Comparison of ENCODE assay signal across 18 mouse cellular contexts in the genomic region with DNA sequence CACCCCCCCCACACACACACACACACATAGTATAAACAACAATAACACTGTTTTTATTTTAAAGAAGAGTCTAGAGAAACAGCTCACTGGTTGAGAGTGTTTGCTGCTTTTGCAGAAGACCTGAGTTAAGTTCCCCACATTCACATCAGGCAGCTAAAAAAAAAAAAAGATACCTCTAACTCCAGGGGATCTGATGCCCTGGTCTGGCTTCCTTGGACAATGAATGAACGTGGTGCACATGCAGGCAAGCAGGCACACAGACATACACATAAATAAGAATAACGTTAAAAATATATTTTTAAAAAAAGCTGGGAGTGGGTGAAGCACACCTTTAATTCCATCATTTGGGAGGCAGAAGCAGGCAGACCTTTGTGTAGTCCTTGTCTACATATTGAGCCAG. TPM values are rescaled to one million over a fixed set of nuclear protein-coding genes. Genes with fewer than 3 reads are reported as not detected.
DNase-seq lines count a peak whose midpoint lies in the region; TF ChIP-seq lines count a peak whose summit lies in the region.
"Had no signal": no experiment of that assay in that cellular context is flagged by ENCODE, and none has a peak within 500 bp of the region (broad histone marks: within the 10 kb centered on the region; RNA-seq: fewer than 3 reads in every experiment).

No protein-coding gene starts in this region.

- no peak overlapping the region for H3K4me3 ChIP-seq in MEL (ENCODE audit: control insufficient read depth in 1 of 2, insufficient read depth in 1 of 2, low read depth in 2 of 2, low read length in 2 of 2)

- H3K36me3 ChIP-seq in MEL (ENCODE audit: control insufficient read depth in 1 of 2, insufficient read depth in 2 of 2, low read length in 2 of 2): peaks cover 0 to 14% of the 10 kb centered on the region in 2 experiments; a peak in 2 of 4 replicates
- H3K36me3 ChIP-seq: G1E had no signal

- TF ChIP-seq RAD21 in MEL (IDR thresholded peaks at IDR 0.05; ENCODE audit: low read depth, low read length): no peak

- H3K79me2 ChIP-seq in MEL (ENCODE audit: control insufficient read depth, insufficient read depth, low read length, poor library complexity): no peaks in the 10 kb centered on the region

- no peak for TF ChIP-seq EP300 in MEL (IDR thresholded peaks at IDR 0.05; ENCODE audit: low read depth in 1 of 2, low read length in 2 of 2)

- peaks cover 4 to 20% of the 10 kb centered on the region in 2 experiments; a peak in 3 of 4 replicates for H3K4me1 ChIP-seq in MEL (ENCODE audit: control insufficient read depth in 1 of 2, insufficient read depth in 2 of 2, low read length in 2 of 2)

- no peak for TF ChIP-seq CTCF in MEL (IDR thresholded peaks at IDR 0.05 in 2 of 3, conservative IDR thresholded peaks at IDR 0.05 in 1 of 3; ENCODE audit: control insufficient read depth in 1 of 3, insufficient read depth in 1 of 3, low read depth in 2 of 3, low read length in 3 of 3, poor library complexity in 1 of 3, severe bottlenecking in 1 of 3)

- H3K9ac ChIP-seq in MEL (ENCODE audit: control insufficient read depth, low read depth, low read length, poor library complexity, severe bottlenecking): no peak overlapping the region

- DNase-seq in MEL (ENCODE audit: low read depth, low spot score): no peak
- no peak for DNase-seq in layer of hippocampus, adult 9-10 months (ENCODE audit: low spot score)
- DNase-seq: adrenal gland, adult 2 months; adrenal gland, adult 8-10 months; adrenal gland, postnatal 10 days; adrenal gland, postnatal 14 days; adrenal gland, postnatal 25 days; adrenal gland, postnatal 36 days; B cell, adult 2 months; cerebellum, adult 11 months; cerebellum, adult 11-12 months; cerebellum, adult 18-20 months; cerebellum, adult 2 months; cerebellum, adult 8-10 months had no signal

- no peak overlapping the region for H3K27ac ChIP-seq in MEL (ENCODE audit: control insufficient read depth, low read depth, low read length)

- H3K27me3 ChIP-seq in MEL (ENCODE audit: control insufficient read depth in 1 of 2, insufficient read depth in 2 of 2, low read length in 2 of 2): no peaks in the 10 kb centered on the region
- H3K27me3 ChIP-seq: CH12.LX, Patski had no signal

- TF ChIP-seq POLR2A in MEL (IDR thresholded peaks at IDR 0.05; ENCODE audit: control insufficient read depth in 1 of 2, insufficient read depth in 1 of 2, low read depth in 1 of 2, low read length in 2 of 2, poor library complexity in 1 of 2): no peak

- no peaks in the 10 kb centered on the region for H3K9me3 ChIP-seq in MEL (replicated peaks; ENCODE audit: insufficient read depth, low read length)
- H3K9me3 ChIP-seq: G1E had no signal

TF ChIP-seq in MEL, 35 proteins besides CTCF, POLR2A, EP300 and RAD21:
- no peak for TF ChIP-seq MEF2A (IDR thresholded peaks at IDR 0.05; ENCODE audit: extremely low read depth, insufficient replicate concordance, low read depth, low read length, poor library complexity, severe bottlenecking)
- TF ChIP-seq ZNF384 (IDR thresholded peaks at IDR 0.05; ENCODE audit: low read depth, low read length): peak; percentile 91

RNA-seq across cellular contexts. Expression of a gene that starts 6.6 kb away (rescaled TPM):
- 5.2 and 10.6 TPM in 2 replicates for total RNA-seq in MEL (2012; rRNA removed)
- 10 to 100 TPM in 1 of 2 experiments, not detected in 1; 12.7 TPM for polyA plus RNA-seq in MEL (2012; ENCODE audit: insufficient read depth in 1 of 2, insufficient read length in 2 of 2, low read depth in 1 of 2, low replicate concordance in 2 of 2, missing spikeins in 1 of 2)
- polyA plus RNA-seq: C2C12, G1E had no signal

RNA-seq across cellular contexts. Expression of a gene that starts 50.1 kb away (rescaled TPM):
- total RNA-seq in MEL (2012; rRNA removed): 26.6 and 29.2 TPM in 2 replicates
- 10 to 100 TPM; 38.0 to 38.1 TPM for polyA plus RNA-seq in MEL (2012; ENCODE audit: insufficient read depth in 1 of 2, insufficient read length in 2 of 2, low read depth in 1 of 2, low replicate concordance in 2 of 2, missing spikeins in 1 of 2)
